Mouse (Mus musculus): ENCODE data around the gene Gjc3. TPM values are rescaled to one million over a fixed set of nuclear protein-coding genes. Genes with fewer than 3 reads are reported as not detected.

The Gjc3 gene
- polyA plus RNA-seq (2015; fragmentation: Nextera tagmentation; extraction: Ambion mirVana) = 0.06 and 0.33 TPM in 2 replicates

- Histone ChIP-seq H3K9me3 (ENCODE audit: control insufficient read depth, low read length) (no peaks in the 10 kb centered on the region), H3K4me3 (replicated peaks; ENCODE audit: low read length) (no peak within 1 kb of the TSS), H3K27ac (ENCODE audit: low read length) (no peak within 1 kb of the TSS), H3K4me1 (replicated peaks; ENCODE audit: control insufficient read depth, insufficient read depth, low read length) (no peaks in the 10 kb centered on the region), H3K9ac (replicated peaks; ENCODE audit: low read depth, low read length) (no peak within 1 kb of the TSS), H3K36me3 (ENCODE audit: control insufficient read depth, insufficient read depth) (no peaks in the 10 kb centered on the region), H3K4me2 (ENCODE audit: low read length) (no peak within 1 kb of the TSS), H3K27me3 (replicated peaks; ENCODE audit: control insufficient read depth, insufficient read depth, low read length) (no peaks in the 10 kb centered on the region)
- no peak for ATAC-seq
- WGBS = 63% methylated on average over 8 of the region's 8 CpGs
These were observed at the start of gene Gjc3 for GRCm38 (mm10) chr5:137962945-137963344. Gene Gjc3 (minus strand): TSS chr5:137963098.

GRCm38 (mm10) chr5:138012382-138012781, 49.5 kb upstream of the Gjc3 start:
- Histone ChIP-seq H3K9me3 (ENCODE audit: control insufficient read depth, low read length) (no peaks in the 10 kb centered on the region), H3K4me3 (replicated peaks; ENCODE audit: low read length) (no peak overlapping the region), H3K27ac (ENCODE audit: low read length) (no peak overlapping the region), H3K4me2 (ENCODE audit: low read length) (no peak overlapping the region), H3K36me3 (ENCODE audit: control insufficient read depth, insufficient read depth) (no peaks in the 10 kb centered on the region), H3K9ac (replicated peaks; ENCODE audit: low read depth, low read length) (no peak overlapping the region), H3K4me1 (replicated peaks; ENCODE audit: control insufficient read depth, insufficient read depth, low read length) (no peaks in the 10 kb centered on the region), H3K27me3 (replicated peaks; ENCODE audit: control insufficient read depth, insufficient read depth, low read length) (no peaks in the 10 kb centered on the region)
- ATAC-seq = no peak
- 94% methylated on average over 5 of the region's 5 CpGs for WGBS

- no peak overlapping the region for H3K4me3 ChIP-seq (replicated peaks; ENCODE audit: low read length)
- no peak overlapping the region for H3K27ac ChIP-seq (ENCODE audit: low read length)
- ATAC-seq = no peak
- no peaks in the 10 kb centered on the region for H3K36me3 ChIP-seq (ENCODE audit: control insufficient read depth, insufficient read depth)
- no peaks in the 10 kb centered on the region for H3K9me3 ChIP-seq (ENCODE audit: control insufficient read depth, low read length)
- WGBS = 89% methylated on average over 5 of the region's 5 CpGs
- H3K27me3 ChIP-seq (replicated peaks; ENCODE audit: control insufficient read depth, insufficient read depth, low read length) = no peaks in the 10 kb centered on the region
- no peak overlapping the region for H3K4me2 ChIP-seq (ENCODE audit: low read length)
- no peaks in the 10 kb centered on the region for H3K4me1 ChIP-seq (replicated peaks; ENCODE audit: control insufficient read depth, insufficient read depth, low read length)
- H3K9ac ChIP-seq (replicated peaks; ENCODE audit: low read depth, low read length) = no peak overlapping the region
These were observed 46.5 kb upstream of the Gjc3 start for GRCm38 (mm10) chr5:138009437-138009836.

- no peak overlapping the region for H3K4me2 ChIP-seq (ENCODE audit: low read length)
- no peak for ATAC-seq
- no peaks in the 10 kb centered on the region for H3K27me3 ChIP-seq (replicated peaks; ENCODE audit: control insufficient read depth, insufficient read depth, low read length)
- H3K9ac ChIP-seq (replicated peaks; ENCODE audit: low read depth, low read length) = no peak overlapping the region
- H3K4me1 ChIP-seq (replicated peaks; ENCODE audit: control insufficient read depth, insufficient read depth, low read length) = no peaks in the 10 kb centered on the region
- 77% methylated on average over 1 of the region's 1 CpGs for WGBS
- no peaks in the 10 kb centered on the region for H3K36me3 ChIP-seq (ENCODE audit: control insufficient read depth, insufficient read depth)
- H3K27ac ChIP-seq (ENCODE audit: low read length) = no peak overlapping the region
- H3K9me3 ChIP-seq (ENCODE audit: control insufficient read depth, low read length) = no peaks in the 10 kb centered on the region
- H3K4me3 ChIP-seq (replicated peaks; ENCODE audit: low read length) = no peak overlapping the region
These were observed 23.5 kb upstream of the Gjc3 start for GRCm38 (mm10) chr5:137986351-137986750.

GRCm38 (mm10) chr5:137981300-137981699, 18.4 kb upstream of the Gjc3 start, which contains the start of gene Azgp1:
Gene Azgp1 (plus strand): TSS chr5:137981520.
- H3K27ac ChIP-seq (ENCODE audit: low read length) = no peak within 1 kb of the TSS
- H3K27me3 ChIP-seq (replicated peaks; ENCODE audit: control insufficient read depth, insufficient read depth, low read length) = no peaks in the 10 kb centered on the region
- H3K4me3 ChIP-seq (replicated peaks; ENCODE audit: low read length) = no peak within 1 kb of the TSS
- no peaks in the 10 kb centered on the region for H3K9me3 ChIP-seq (ENCODE audit: control insufficient read depth, low read length)
- no peak for ATAC-seq
- H3K36me3 ChIP-seq (ENCODE audit: control insufficient read depth, insufficient read depth) = no peaks in the 10 kb centered on the region
- no peaks in the 10 kb centered on the region for H3K4me1 ChIP-seq (replicated peaks; ENCODE audit: control insufficient read depth, insufficient read depth, low read length)
- no peak within 1 kb of the TSS for H3K9ac ChIP-seq (replicated peaks; ENCODE audit: low read depth, low read length)
- 78% methylated on average over 4 of the region's 4 CpGs for WGBS
- no peak within 1 kb of the TSS for H3K4me2 ChIP-seq (ENCODE audit: low read length)

GRCm38 (mm10) chr5:137979081-137979480, 16.2 kb upstream of the Gjc3 start:
- no peak for ATAC-seq
- H3K9ac ChIP-seq (replicated peaks; ENCODE audit: low read depth, low read length) = no peak overlapping the region
- no peaks in the 10 kb centered on the region for H3K27me3 ChIP-seq (replicated peaks; ENCODE audit: control insufficient read depth, insufficient read depth, low read length)
- no peaks in the 10 kb centered on the region for H3K36me3 ChIP-seq (ENCODE audit: control insufficient read depth, insufficient read depth)
- H3K4me1 ChIP-seq (replicated peaks; ENCODE audit: control insufficient read depth, insufficient read depth, low read length) = no peaks in the 10 kb centered on the region
- no peak overlapping the region for H3K27ac ChIP-seq (ENCODE audit: low read length)
- 77% methylated on average over 2 of the region's 2 CpGs for WGBS
- H3K4me2 ChIP-seq (ENCODE audit: low read length) = no peak overlapping the region
- no peak overlapping the region for H3K4me3 ChIP-seq (replicated peaks; ENCODE audit: low read length)
- no peaks in the 10 kb centered on the region for H3K9me3 ChIP-seq (ENCODE audit: control insufficient read depth, low read length)

GRCm38 (mm10) chr5:137977291-137977690, 14.4 kb upstream of the Gjc3 start:
- Histone ChIP-seq H3K4me3 (replicated peaks; ENCODE audit: low read length) (no peak overlapping the region), H3K4me2 (ENCODE audit: low read length) (no peak overlapping the region), H3K9ac (replicated peaks; ENCODE audit: low read depth, low read length) (no peak overlapping the region), H3K4me1 (replicated peaks; ENCODE audit: control insufficient read depth, insufficient read depth, low read length) (no peaks in the 10 kb centered on the region), H3K27ac (ENCODE audit: low read length) (no peak overlapping the region), H3K36me3 (ENCODE audit: control insufficient read depth, insufficient read depth) (no peaks in the 10 kb centered on the region), H3K27me3 (replicated peaks; ENCODE audit: control insufficient read depth, insufficient read depth, low read length) (no peaks in the 10 kb centered on the region), H3K9me3 (ENCODE audit: control insufficient read depth, low read length) (no peaks in the 10 kb centered on the region)
- 14% methylated on average over 1 of the region's 1 CpGs for WGBS
- ATAC-seq = no peak

- no peaks in the 10 kb centered on the region for H3K4me1 ChIP-seq (replicated peaks; ENCODE audit: control insufficient read depth, insufficient read depth, low read length)
- no peak overlapping the region for H3K27ac ChIP-seq (ENCODE audit: low read length)
- no peaks in the 10 kb centered on the region for H3K36me3 ChIP-seq (ENCODE audit: control insufficient read depth, insufficient read depth)
- ATAC-seq = no peak
- H3K4me2 ChIP-seq (ENCODE audit: low read length) = no peak overlapping the region
- H3K9ac ChIP-seq (replicated peaks; ENCODE audit: low read depth, low read length) = no peak overlapping the region
- 51% methylated on average over 1 of the region's 1 CpGs for WGBS
- H3K4me3 ChIP-seq (replicated peaks; ENCODE audit: low read length) = no peak overlapping the region
- H3K9me3 ChIP-seq (ENCODE audit: control insufficient read depth, low read length) = no peaks in the 10 kb centered on the region
- H3K27me3 ChIP-seq (replicated peaks; ENCODE audit: control insufficient read depth, insufficient read depth, low read length) = no peaks in the 10 kb centered on the region
These were observed 12.5 kb upstream of the Gjc3 start for GRCm38 (mm10) chr5:137975434-137975833.

- H3K4me2 ChIP-seq (ENCODE audit: low read length) = no peak overlapping the region
- no peak overlapping the region for H3K9ac ChIP-seq (replicated peaks; ENCODE audit: low read depth, low read length)
- no peaks in the 10 kb centered on the region for H3K36me3 ChIP-seq (ENCODE audit: control insufficient read depth, insufficient read depth)
- H3K9me3 ChIP-seq (ENCODE audit: control insufficient read depth, low read length) = no peaks in the 10 kb centered on the region
- ATAC-seq = no peak
- 57% methylated on average over 3 of the region's 3 CpGs for WGBS
- no peak overlapping the region for H3K4me3 ChIP-seq (replicated peaks; ENCODE audit: low read length)
- no peak overlapping the region for H3K27ac ChIP-seq (ENCODE audit: low read length)
- no peaks in the 10 kb centered on the region for H3K4me1 ChIP-seq (replicated peaks; ENCODE audit: control insufficient read depth, insufficient read depth, low read length)
- H3K27me3 ChIP-seq (replicated peaks; ENCODE audit: control insufficient read depth, insufficient read depth, low read length) = no peaks in the 10 kb centered on the region
These were observed 11.8 kb upstream of the Gjc3 start for GRCm38 (mm10) chr5:137974724-137975123.

GRCm38 (mm10) chr5:137973738-137974137, 10.8 kb upstream of the Gjc3 start:
- Histone ChIP-seq H3K4me2 (ENCODE audit: low read length) (no peak overlapping the region), H3K36me3 (ENCODE audit: control insufficient read depth, insufficient read depth) (no peaks in the 10 kb centered on the region), H3K9ac (replicated peaks; ENCODE audit: low read depth, low read length) (no peak overlapping the region), H3K27me3 (replicated peaks; ENCODE audit: control insufficient read depth, insufficient read depth, low read length) (no peaks in the 10 kb centered on the region), H3K4me3 (replicated peaks; ENCODE audit: low read length) (no peak overlapping the region), H3K4me1 (replicated peaks; ENCODE audit: control insufficient read depth, insufficient read depth, low read length) (no peaks in the 10 kb centered on the region), H3K27ac (ENCODE audit: low read length) (no peak overlapping the region), H3K9me3 (ENCODE audit: control insufficient read depth, low read length) (no peaks in the 10 kb centered on the region)
- WGBS = 55% methylated on average over 3 of the region's 3 CpGs
- no peak for ATAC-seq
